Mouse (Mus musculus): Measurements from ENCODE around the gene Gna13.
"Not testable (repeated sequence)": the region's sequence is repeated elsewhere in the genome, so short reads cannot be mapped to it uniquely, and the experiment has no call there.

The Gna13 gene

DNA sequence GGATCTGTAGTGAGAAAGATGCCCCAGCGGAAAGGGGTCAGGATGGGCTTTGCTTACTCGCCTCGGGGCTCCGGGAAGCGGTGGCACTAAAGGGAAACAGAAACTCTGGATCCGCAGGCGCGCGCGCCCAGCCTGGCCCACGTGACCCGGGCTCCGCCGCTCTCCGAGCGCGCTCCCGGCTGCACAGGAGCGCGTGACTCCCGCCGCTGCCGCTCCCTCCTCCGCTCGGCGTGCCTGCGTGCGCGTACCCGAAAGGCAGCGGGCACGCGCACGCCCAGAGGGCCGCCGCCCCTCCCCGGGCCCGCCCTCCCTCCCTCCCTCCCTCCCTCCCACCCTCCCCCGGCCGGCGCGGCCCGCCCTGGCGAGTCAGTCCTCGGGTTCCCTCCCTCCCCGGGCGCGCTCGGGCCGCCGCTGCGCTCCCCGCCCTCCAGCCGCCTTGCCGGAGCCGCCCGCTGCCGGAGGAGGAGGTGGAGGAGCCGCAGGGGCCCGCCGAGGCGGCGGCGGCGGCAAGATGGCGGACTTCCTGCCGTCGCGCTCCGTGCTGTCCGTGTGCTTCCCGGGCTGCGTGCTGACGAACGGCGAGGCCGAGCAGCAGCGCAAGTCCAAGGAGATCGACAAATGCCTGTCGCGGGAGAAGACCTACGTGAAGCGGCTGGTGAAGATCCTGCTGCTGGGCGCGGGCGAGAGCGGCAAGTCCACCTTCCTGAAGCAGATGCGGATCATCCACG lies at the start of gene Gna13:
TSS of gene Gna13 (plus strand) at position 369 of the 728 bp plus-strand sequence.
- DNase-seq, result peak; percentile 81 to 84

DNA sequence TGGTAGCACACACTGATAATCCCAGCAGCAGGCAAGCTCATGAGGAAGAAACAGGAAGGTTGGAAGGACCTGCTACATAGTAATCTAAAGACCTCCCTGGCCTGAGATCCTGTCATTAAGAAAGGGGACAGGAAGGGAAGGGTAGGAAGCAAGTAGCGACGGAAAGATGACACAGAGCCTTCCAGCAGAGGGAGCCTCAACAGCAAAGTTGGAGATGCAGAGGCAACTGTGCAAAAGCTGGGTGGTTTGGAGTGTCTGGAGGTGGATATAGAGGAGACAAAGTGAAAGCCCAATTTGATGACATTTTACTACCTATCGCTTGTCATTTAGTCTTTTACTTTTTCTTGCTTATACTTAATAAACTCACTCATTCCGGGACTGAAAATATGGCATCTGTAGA lies 45.7 kb upstream of the Gna13 start:
- peak in 1 of 2 experiments; percentile 18 for DNase-seq

DNA sequence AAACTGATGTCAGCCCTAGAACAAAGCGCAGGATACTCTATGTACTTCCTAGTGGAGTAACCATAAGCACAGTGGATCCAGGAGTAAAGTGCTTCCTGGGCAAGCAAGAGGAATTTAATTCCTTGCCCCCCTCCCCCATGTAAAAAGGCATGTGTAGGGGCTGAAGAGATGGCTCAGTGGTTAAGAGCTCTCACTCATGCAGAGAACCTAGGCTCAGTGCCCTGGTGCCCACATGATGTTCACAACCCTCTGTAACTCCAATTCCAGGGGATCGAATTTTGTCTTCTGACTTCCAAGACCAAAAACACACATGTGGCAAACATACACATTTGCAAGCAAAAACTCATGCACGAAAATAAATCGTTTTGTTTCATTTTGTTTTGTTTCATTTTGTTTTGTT lies 43.2 kb upstream of the Gna13 start:
- DNase-seq, result no peak

DNA sequence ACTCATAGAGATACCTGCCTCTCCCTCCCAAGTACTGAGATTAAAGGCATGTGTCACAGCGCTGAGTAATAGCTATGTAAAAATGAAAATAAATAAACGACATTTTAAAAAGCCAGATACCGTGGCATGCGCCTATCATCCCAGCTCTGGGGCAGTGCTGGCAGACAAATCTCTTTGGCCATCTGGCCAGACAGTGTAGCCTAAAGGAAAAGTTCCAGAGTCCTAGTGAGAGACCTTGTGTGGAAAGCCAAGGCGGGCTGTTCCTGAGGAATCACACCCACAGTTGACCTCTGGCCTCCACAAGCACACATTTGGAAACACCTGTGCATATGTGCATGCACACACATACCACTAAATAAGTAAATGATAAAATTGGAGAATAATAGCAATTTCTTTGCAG lies 42.7 kb upstream of the Gna13 start:
- no peak for DNase-seq

DNA sequence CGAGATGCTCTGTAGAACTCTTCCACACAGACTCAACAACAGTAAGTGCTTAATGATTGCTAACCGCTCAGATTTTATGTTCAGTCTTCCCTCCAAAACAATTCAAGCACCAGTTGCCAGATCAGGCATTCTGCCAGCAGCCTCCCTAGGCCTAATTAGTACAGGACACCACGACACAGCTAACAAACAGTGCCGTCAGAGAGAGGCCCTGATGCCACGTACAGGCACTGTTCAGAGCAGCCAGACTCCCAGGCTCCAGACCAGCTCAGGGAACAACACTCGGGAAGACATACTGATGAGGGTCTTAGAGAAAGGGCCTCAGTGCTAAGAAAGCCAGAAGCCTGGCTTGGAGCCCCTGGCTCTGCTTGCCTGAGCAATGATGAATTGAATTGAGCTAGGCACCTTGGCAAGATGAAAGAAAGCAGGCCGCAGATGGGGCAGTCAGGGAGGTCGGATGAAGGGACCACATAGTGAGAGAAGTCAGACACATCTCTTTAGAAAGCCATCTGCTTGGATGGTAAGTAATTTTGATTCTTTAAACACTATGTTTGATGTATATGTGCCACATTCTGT lies 42.2 kb upstream of the Gna13 start:
- no peak for DNase-seq

DNA sequence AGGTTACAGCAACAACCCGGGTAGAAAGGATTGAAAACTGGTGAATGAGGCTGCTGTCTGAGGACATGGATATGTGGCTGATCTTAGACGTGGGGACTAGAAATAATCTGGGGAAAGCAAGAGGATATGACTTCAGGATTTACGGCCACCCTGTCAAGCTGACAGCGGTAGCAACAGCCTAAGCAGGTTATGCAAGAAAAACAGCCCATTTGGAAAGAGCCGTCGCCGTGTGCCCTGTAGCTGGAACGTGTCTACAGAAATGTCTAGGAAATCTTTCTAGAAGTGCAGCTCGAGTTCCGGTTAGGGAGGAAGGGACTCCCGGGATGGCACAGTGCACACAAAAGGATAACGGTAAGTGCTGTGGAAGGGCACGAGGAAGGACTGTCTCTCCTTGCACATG lies 36.4 kb upstream of the Gna13 start:
- no peak for DNase-seq

DNA sequence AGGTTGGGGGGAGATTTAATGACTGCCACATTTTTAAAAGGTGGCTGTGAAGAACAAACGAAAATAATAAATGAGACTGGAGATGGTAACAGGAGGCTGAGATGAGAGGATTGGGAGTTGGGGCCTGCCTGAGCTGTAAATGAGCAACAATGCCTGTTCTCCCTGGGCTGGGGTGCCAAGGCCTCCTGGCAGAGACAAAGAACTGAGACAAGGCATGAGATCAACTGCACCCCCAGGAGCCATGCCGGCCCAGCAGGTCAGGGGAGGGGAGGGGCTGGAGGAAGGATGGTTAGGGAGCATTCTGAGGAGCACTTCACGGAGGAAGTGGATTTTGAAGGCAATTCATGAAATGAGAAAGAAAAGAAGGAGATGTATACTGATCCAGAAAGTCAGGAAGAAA lies 35.2 kb upstream of the Gna13 start:
- DNase-seq, result no peak

DNA sequence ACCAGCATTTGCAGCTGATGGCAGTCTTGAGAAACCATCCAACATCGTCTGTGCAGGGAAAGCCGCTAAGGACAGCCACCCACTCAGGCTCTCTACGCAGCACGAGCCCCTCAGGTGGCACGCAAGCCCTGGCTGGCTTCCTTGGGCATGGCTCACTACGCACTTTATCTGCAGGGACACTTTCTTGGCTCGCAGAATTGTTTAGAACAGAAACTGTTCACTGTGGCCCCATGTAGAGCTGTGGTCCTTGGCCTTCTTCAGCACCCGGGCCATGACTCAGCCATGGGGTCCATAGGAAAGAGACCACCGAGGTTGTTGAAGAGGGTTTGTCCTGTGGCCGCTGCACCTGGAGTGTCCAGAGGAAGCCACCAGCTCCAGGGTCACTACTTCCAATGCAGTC lies 34.7 kb upstream of the Gna13 start:
- DNase-seq, result no peak

DNA sequence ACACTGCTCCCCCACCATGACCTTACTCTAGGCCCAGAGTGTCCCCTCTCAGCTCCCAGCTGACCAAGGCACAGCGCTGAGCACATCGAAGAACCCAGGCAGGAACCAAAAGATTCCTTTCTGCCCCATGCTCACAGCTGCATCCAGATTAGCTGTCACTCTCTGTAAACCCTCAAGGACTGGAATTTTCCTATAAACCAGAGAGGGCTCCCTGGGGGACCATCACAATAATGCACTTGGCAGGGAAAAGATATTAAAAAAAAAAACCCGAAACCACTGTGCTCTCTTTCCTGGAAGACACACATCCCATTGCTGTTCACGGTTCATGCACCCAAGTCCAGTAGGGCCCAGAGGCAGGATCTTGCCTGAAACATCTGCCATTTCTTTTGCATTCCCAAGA lies 33.3 kb upstream of the Gna13 start:
- DNase-seq, result no peak

DNA sequence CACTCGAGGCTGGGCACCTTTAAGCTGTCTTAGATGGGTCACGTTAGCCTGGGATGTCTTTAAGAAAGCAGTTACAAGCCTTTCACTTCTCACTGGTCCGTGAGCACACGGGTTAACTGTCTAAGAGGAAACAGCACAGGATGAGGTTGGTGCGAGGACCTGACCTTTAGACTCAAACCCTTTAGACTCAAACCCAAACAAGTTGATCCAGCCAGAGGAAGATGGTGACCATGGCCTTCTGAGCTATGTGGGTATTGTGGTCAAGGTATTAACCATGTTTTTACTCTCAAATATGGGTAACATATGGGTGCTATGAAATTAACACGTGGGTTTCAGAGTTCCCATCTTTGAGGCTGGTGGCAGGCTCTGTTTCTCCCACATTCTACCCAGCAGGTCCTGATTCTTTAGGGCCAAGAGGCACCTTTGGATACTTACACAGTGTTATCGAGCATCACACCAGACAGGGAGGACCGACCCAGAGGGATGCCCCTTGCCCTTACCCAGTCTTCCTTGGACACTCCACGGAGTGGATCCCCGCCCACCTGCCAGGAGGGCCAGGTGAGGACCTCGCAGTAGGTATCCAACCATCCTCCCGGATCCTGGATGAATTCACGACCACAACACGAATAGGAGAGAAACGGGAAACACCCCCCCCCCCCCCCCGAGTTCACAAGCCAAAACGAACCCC lies 31.8 kb upstream of the Gna13 start:
- DNase-seq, result no peak

DNA sequence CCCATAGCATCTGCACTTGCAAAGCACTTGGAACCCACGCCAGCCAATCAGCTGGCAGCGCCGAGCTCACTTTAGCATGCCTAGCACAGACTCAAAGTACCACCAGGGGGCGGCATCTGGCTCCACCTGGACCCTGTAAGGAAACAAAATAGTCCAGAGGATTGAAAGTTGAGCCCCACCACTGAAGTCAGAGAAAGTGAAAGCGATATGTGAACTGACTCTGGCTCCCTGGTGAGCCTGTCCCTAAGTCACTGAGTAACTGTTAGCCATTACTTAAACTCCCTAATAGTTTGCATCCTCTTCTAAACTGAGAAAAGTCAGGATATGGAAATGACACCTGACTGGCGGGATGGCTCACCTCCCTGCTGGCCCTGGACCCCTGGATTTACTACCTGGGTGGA lies 31.2 kb upstream of the Gna13 start:
- peak; percentile 79 to 86 for DNase-seq

DNA sequence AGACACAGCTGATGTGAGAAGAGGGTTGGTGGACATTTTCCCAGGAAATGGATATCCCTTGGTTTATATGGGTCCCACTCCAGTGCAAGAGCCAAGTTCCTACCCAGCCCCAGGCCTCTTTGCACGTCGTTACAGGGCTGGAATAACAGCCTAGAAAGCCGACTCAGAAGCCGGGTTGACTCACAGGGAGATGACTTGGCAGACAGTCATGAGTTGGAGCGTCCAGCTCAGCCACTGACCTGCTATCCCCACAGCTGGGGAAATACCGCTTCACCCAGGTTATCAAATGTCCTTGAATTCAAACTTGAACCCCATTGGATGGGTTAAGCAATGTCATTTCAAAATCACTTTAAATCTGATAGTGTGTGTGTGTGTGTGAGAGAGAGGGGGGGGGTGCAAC lies 29.9 kb upstream of the Gna13 start:
- DNase-seq, result no peak

DNA sequence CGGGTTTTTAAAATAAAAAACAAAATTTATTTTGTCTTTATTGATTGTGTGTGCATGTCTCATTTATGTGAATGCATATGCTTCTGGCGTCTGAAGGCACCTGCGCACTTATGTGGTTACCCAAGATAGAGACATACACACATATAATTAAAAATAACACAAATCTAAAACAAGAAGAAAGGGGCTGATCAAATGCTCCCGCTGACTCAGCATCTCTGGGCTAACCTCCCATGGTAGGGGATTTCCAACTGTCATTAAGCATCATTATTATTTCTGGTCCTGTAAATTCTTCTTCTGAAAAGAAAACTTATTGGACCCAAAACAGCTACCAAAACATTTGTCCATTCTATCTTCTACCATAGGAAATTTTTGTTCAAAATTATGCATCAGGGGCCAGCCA lies 27.9 kb upstream of the Gna13 start:
- DNase-seq, result no peak

DNA sequence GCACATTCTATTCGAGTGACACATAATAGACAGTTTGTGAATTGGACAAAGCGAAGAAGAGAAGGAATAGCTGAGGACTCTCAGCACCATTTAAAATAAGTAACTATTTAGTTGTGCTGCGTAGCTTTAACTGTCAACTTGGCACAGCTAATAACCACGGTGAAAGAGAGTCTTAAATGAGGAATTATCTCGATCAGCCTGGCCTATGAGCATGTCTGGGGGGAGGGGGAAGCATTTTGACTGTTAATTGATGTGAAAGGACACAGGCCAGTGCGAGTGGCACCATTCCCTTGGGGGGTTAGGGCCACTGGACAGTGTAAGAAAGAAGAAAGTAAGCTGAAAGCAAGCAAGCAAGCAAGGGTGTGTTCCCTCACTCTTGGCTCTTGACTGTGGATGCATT lies 26.7 kb upstream of the Gna13 start:
- DNase-seq, result no peak

DNA sequence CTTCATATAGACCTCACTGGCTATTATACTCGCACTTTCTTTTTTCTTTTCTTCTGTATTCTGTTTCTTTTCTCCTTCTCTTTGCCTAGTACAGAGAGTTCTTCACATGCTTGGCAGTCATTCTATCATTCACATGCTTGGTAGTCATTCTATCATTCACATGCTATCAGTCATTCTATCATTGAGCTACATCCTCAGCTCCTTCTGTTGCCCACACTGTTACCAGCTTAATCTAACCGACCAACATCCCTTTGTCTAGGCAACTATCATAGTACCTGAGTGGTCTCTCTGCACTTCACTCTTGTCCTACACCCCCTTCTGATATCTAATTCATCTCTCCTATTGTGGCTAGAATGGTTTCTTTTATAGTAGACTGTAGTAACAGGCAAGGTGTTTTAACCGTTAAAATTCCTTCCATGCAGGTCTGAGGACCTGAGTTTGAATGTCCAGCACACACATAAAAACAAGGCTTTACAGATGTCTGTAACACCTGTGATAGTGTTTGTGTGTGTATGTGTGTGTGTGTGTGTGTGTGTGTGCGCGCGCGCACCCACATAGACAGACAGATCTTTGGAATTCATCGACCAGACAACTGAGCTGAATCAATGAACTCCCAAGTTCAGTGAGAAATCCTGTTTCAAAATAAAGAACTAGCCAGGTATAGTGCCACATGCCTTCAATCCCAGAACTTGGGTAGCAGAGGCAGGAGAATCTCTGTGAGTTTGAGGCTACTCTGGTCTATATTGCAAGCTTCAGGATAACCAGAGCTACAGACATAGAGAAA lies 23.3 kb upstream of the Gna13 start:
- DNase-seq, result no peak

DNA sequence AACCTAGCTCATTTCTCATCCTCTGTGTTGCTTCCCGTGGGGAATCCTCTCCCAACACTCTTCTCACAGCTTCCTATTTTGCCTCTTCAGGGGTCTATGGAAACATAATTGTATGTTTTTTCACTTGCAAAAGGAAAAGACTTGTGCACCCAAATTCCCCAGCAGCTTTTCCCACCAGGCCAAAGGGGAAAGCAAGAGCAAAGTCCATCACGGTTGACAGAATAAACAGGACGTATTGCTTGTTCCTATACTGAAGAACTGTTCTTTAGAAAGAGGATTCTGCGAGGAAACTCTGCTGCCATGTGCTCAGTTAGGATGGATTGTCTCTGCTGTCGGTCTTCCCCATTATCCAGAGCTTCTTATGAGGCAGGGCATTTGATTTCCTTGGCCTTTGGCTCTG lies 22.1 kb upstream of the Gna13 start:
- no peak for DNase-seq

DNA sequence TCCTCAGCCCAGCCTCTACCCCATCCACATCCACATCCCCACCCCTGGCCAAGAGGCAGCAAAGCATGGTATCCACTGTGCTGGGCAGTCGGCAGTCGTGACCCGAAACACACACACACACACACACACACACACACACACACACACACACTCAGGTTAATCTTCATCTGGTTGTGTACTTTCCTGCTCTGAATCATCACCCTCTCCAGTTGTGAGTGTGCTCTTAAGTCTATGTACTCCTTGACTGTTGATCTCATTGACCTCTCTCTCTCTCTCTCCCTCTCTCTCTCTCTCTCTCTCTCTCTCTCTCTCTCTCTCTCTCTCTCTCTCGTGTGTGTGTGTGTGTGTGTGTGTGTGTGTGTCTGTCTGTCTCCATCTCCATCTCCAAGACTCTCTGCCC lies 20.0 kb upstream of the Gna13 start:
- not testable (repeated sequence) for DNase-seq

DNA sequence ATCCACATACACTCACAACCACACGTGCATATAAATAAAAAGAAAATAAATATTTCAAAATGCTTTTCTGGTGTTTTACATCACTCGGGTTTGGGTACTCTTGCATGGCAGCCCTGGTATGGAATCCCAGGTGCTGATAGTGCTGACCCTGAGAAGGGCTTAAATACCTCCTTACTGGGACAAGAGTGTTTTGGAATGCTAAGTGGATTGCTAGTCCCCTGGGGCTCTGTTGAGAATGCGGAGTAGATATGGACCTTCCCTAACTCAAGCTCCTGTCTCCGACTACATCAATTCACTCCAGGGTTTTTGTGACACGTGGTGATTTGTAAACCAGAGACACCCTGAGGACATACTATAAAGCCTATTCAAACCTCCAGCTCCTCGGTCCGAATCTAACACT lies 19.1 kb upstream of the Gna13 start:
- DNase-seq, result no peak

DNA sequence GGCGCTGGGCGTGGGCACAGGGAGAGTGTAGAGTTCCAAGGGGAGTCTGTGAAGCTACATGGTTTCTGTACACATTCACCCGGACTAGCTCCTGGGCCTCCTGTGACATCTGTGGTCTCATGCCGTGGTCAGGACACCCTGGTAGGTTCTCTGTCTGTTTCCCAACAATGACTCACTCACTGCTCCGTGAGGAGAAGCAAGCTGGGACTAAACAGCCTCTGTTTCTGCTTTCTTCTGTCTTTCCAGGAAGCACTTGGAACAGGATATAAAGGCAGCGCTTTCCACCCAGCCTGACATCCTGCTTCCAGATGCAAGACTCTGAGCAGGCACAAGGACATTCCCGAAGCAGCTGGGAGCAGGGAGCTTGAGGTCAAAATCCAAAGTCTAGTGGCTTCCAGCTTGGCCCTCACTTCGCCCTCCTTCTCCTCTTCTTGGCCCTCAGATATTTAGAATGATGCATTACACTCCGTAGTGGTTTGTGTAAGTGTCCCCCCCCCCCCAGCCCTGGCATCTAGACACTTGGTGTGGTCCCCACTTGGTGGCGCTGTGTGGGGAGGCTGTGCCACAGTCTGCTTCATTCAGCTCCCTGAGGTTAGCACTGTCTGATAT lies 18.5 kb upstream of the Gna13 start:
- no peak for DNase-seq

DNA sequence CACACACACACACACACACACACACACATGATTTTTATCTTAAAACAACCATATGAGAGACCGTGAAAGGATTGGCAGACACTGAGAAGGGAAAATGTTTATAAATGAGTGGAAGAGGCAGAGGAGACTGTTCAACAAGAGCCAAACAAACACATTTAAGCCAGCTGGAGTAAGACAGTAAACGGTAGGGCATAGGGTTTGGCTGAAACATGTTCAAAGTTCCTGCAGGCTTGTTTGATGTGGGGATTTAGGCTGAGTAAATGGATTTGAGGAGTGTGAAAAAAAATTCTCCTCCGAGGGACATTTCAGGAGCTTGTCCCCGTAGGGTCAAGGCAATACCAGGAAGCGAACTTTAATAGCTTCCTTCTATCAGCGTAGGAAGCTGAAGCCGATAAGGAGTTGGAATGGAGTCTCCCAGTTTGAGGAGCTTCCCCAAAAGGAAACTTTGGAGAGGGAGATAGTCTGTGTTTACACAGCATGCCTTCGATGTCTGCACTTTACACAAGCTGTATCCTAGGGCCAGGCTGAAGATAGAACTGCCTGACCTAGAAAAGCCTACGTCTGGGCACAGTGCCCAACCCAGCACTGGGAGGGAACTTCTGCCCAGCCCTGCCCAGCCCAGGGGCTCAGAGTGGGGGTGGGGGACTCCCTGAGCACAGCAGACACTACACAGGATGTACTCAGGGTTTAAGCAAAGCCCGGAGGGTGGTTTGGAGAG lies 15.2 kb upstream of the Gna13 start:
- DNase-seq, result peak; percentile 43 to 51

DNA sequence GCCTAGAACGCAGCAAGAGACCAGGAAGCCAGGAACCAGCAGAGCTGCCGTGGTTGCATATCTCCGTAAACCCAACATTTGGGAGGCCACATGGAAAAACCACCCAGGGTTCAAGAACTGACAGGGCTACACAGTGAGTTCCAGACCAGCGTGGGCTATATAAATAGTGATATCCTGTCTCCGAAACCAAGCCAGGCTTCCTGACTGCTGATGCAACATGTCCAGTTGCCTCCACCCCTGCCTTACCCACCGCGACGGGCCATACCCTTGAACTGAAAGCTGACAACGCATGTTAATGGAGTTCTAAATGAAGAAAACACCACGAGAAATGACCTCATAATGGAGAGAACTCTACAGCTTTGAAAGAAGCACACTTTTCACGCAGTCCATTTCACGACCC lies 14.2 kb upstream of the Gna13 start:
- no peak for DNase-seq

DNA sequence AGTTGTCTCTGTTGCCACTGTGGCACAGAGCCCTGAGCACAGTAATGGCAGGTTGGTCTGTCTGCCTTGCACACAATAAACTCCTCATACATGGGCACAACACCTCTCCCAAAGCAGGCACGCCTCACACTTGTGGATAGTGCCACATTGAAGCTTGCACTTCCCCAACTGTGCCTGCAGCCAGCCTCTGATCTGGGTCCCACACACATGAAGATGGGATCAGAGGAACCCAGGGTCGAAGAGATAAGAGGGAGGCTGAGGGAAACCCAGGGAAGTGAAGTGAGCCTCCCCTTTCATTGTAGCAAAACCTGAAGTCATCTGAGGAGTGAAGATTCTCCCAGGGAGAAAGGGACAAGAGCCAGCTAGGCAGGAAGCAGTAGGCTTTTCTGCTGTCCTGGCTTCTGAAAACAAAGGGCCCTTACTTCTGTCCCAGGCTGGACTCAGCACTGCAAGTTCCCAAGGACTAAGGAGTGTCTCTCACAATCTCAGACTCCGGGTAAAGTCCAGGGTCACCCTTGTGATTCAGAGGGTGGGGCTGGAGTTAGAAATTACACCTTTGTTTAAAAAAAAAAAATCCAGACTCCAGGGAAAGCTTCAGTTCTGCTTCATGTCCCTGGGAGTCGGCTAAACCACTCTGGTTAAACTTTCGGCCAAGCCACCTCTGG lies 12.8 kb upstream of the Gna13 start:
- DNase-seq, result no peak
